Mouse (Mus musculus): ENCODE measurements around the gene Mttp. TPM values are rescaled to one million over a fixed set of nuclear protein-coding genes. Genes with fewer than 3 reads are reported as not detected.

Gene Mttp
- polyA plus RNA-seq, 1 experiment = 1.2 TPM

GRCm38 (mm10) chr3:138060429-138060828, 84.3 kb downstream of the Mttp start:
- Histone ChIP-seq H3K27me3 (ENCODE audit: control insufficient read depth, insufficient read depth, insufficient read length) (no peaks in the 10 kb centered on the region), H3ac (ENCODE audit: control insufficient read depth, insufficient read length, low read depth) (no peak overlapping the region), H3K79me3 (ENCODE audit: low read depth) (peaks cover 2% of the 10 kb centered on the region), H3K4me3 (ENCODE audit: insufficient read depth, poor library complexity, severe bottlenecking) (no peak overlapping the region), H3K79me2 (ENCODE audit: control insufficient read depth, insufficient read depth) (peaks cover 8% of the 10 kb centered on the region), H3K36me3 (ENCODE audit: control insufficient read depth, insufficient read depth) (no peaks in the 10 kb centered on the region)
- TF ChIP-seq MYOD1 (IDR thresholded peaks at IDR 0.05; ENCODE audit: control insufficient read depth, insufficient read length, low read depth) (no peak), MAX (IDR thresholded peaks at IDR 0.05) (no peak), CTCF (IDR thresholded peaks at IDR 0.05; ENCODE audit: control insufficient read depth, insufficient read depth, insufficient read length) (no peak), USF1 (IDR thresholded peaks at IDR 0.05; ENCODE audit: low read depth) (no peak), FOSL1 (IDR thresholded peaks at IDR 0.05; ENCODE audit: insufficient read depth, low read length, poor library complexity, severe bottlenecking) (no peak), MYOG (IDR thresholded peaks at IDR 0.05; ENCODE audit: control insufficient read depth, extremely low read depth, insufficient read length) (no peak), CEBPB (IDR thresholded peaks at IDR 0.05; ENCODE audit: low read depth) (no peak)

- Histone ChIP-seq H3K4me3 (ENCODE audit: insufficient read depth, poor library complexity, severe bottlenecking) (no peak overlapping the region), H3ac (ENCODE audit: control insufficient read depth, insufficient read length, low read depth) (no peak overlapping the region), H3K79me3 (ENCODE audit: low read depth) (no peaks in the 10 kb centered on the region), H3K79me2 (ENCODE audit: control insufficient read depth, insufficient read depth) (no peaks in the 10 kb centered on the region), H3K27me3 (ENCODE audit: control insufficient read depth, insufficient read depth, insufficient read length) (no peaks in the 10 kb centered on the region), H3K36me3 (ENCODE audit: control insufficient read depth, insufficient read depth) (no peaks in the 10 kb centered on the region)
- TF ChIP-seq MYOG (IDR thresholded peaks at IDR 0.05; ENCODE audit: control insufficient read depth, extremely low read depth, insufficient read length) (no peak), USF1 (IDR thresholded peaks at IDR 0.05; ENCODE audit: low read depth) (no peak), CTCF (IDR thresholded peaks at IDR 0.05; ENCODE audit: control insufficient read depth, insufficient read depth, insufficient read length) (no peak), MAX (IDR thresholded peaks at IDR 0.05) (no peak), FOSL1 (IDR thresholded peaks at IDR 0.05; ENCODE audit: insufficient read depth, low read length, poor library complexity, severe bottlenecking) (no peak), MYOD1 (IDR thresholded peaks at IDR 0.05; ENCODE audit: control insufficient read depth, insufficient read length, low read depth) (no peak), CEBPB (IDR thresholded peaks at IDR 0.05; ENCODE audit: low read depth) (no peak)
Measured at GRCm38 (mm10) chr3:138058226-138058625, 86.5 kb downstream of the Mttp start.

- TF ChIP-seq MAX (IDR thresholded peaks at IDR 0.05) (no peak), CTCF (IDR thresholded peaks at IDR 0.05; ENCODE audit: control insufficient read depth, insufficient read depth, insufficient read length) (no peak), MYOD1 (IDR thresholded peaks at IDR 0.05; ENCODE audit: control insufficient read depth, insufficient read length, low read depth) (no peak), CEBPB (IDR thresholded peaks at IDR 0.05; ENCODE audit: low read depth) (no peak), FOSL1 (IDR thresholded peaks at IDR 0.05; ENCODE audit: insufficient read depth, low read length, poor library complexity, severe bottlenecking) (no peak), USF1 (IDR thresholded peaks at IDR 0.05; ENCODE audit: low read depth) (no peak), MYOG (IDR thresholded peaks at IDR 0.05; ENCODE audit: control insufficient read depth, extremely low read depth, insufficient read length) (no peak)
Measured at GRCm38 (mm10) chr3:138056976-138057375, 87.8 kb downstream of the Mttp start.

GRCm38 (mm10) chr3:138053969-138054368, 90.8 kb downstream of the Mttp start:
- Histone ChIP-seq H3K79me3 (ENCODE audit: low read depth) (no peaks in the 10 kb centered on the region), H3K79me2 (ENCODE audit: control insufficient read depth, insufficient read depth) (no peaks in the 10 kb centered on the region), H3ac (ENCODE audit: control insufficient read depth, insufficient read length, low read depth) (no peak overlapping the region), H3K36me3 (ENCODE audit: control insufficient read depth, insufficient read depth) (no peaks in the 10 kb centered on the region), H3K27me3 (ENCODE audit: control insufficient read depth, insufficient read depth, insufficient read length) (no peaks in the 10 kb centered on the region), H3K4me3 (ENCODE audit: insufficient read depth, poor library complexity, severe bottlenecking) (no peak overlapping the region)
- TF ChIP-seq CTCF (IDR thresholded peaks at IDR 0.05; ENCODE audit: control insufficient read depth, insufficient read depth, insufficient read length) = no peak

More at GRCm38 (mm10) chr3:138056976-138057375, 87.8 kb downstream of the Mttp start:
- H3ac ChIP-seq (ENCODE audit: control insufficient read depth, insufficient read length, low read depth) = no peak overlapping the region
- no peaks in the 10 kb centered on the region for H3K27me3 ChIP-seq (ENCODE audit: control insufficient read depth, insufficient read depth, insufficient read length)
- no peak overlapping the region for H3K4me3 ChIP-seq (ENCODE audit: insufficient read depth, poor library complexity, severe bottlenecking)
- H3K79me3 ChIP-seq (ENCODE audit: low read depth) = no peaks in the 10 kb centered on the region
- H3K36me3 ChIP-seq (ENCODE audit: control insufficient read depth, insufficient read depth) = no peaks in the 10 kb centered on the region
- no peaks in the 10 kb centered on the region for H3K79me2 ChIP-seq (ENCODE audit: control insufficient read depth, insufficient read depth)

- Histone ChIP-seq H3K4me3 (ENCODE audit: insufficient read depth, poor library complexity, severe bottlenecking) (no peak overlapping the region), H3K79me2 (ENCODE audit: control insufficient read depth, insufficient read depth) (no peaks in the 10 kb centered on the region), H3ac (ENCODE audit: control insufficient read depth, insufficient read length, low read depth) (no peak overlapping the region), H3K79me3 (ENCODE audit: low read depth) (no peaks in the 10 kb centered on the region), H3K27me3 (ENCODE audit: control insufficient read depth, insufficient read depth, insufficient read length) (no peaks in the 10 kb centered on the region), H3K36me3 (ENCODE audit: control insufficient read depth, insufficient read depth) (no peaks in the 10 kb centered on the region)
- no peak for TF ChIP-seq USF1 (IDR thresholded peaks at IDR 0.05; ENCODE audit: low read depth)
- no peak for TF ChIP-seq MAX (IDR thresholded peaks at IDR 0.05)
- TF ChIP-seq MYOG (IDR thresholded peaks at IDR 0.05; ENCODE audit: control insufficient read depth, extremely low read depth, insufficient read length) = no peak
- TF ChIP-seq CEBPB (IDR thresholded peaks at IDR 0.05; ENCODE audit: low read depth) = no peak
- TF ChIP-seq MYOD1 (IDR thresholded peaks at IDR 0.05; ENCODE audit: control insufficient read depth, insufficient read length, low read depth) = no peak
- no peak for TF ChIP-seq CTCF (IDR thresholded peaks at IDR 0.05; ENCODE audit: control insufficient read depth, insufficient read depth, insufficient read length)
- TF ChIP-seq FOSL1 (IDR thresholded peaks at IDR 0.05; ENCODE audit: insufficient read depth, low read length, poor library complexity, severe bottlenecking) = no peak
Measured at GRCm38 (mm10) chr3:138051431-138051830, 93.3 kb downstream of the Mttp start.

- no peaks in the 10 kb centered on the region for H3K36me3 ChIP-seq (ENCODE audit: control insufficient read depth, insufficient read depth)
- H3K27me3 ChIP-seq (ENCODE audit: control insufficient read depth, insufficient read depth, insufficient read length) = no peaks in the 10 kb centered on the region
- H3ac ChIP-seq (ENCODE audit: control insufficient read depth, insufficient read length, low read depth) = no peak overlapping the region
- H3K79me3 ChIP-seq (ENCODE audit: low read depth) = no peaks in the 10 kb centered on the region
- no peaks in the 10 kb centered on the region for H3K79me2 ChIP-seq (ENCODE audit: control insufficient read depth, insufficient read depth)
- TF ChIP-seq FOSL1 (IDR thresholded peaks at IDR 0.05; ENCODE audit: insufficient read depth, low read length, poor library complexity, severe bottlenecking) (no peak), MYOG (IDR thresholded peaks at IDR 0.05; ENCODE audit: control insufficient read depth, extremely low read depth, insufficient read length) (no peak), MAX (IDR thresholded peaks at IDR 0.05) (no peak)
- no peak overlapping the region for H3K4me3 ChIP-seq (ENCODE audit: insufficient read depth, poor library complexity, severe bottlenecking)
Measured at GRCm38 (mm10) chr3:138050772-138051171, 94.0 kb downstream of the Mttp start.
